Mouse (Mus musculus) hindbrain, embryonic 10.5 days (tissue): ENCODE measurements at regions not wholly inside any gene's neighbourhood (a gene's known extent, or its start where the extent isn't known, plus 50 kb on each side); places are given as distances from the start of the nearest gene placed in this dataset.
"Not testable (repeated sequence)": the region's sequence is repeated elsewhere in the genome, so short reads cannot be mapped to it uniquely, and the experiment has no call there.

ENCODE experiments used
- DNase-seq: peaks from one replicate; pipeline ENCODE4 v3.0.0-alpha.2; 2017; ENCODE audit warnings: low spot score
- H3K27ac ChIP-seq: fragments of 300-500 bp; sonication (generic); 2 replicates; pipeline ENCODE4 v1.5.1; 2016; ENCODE audit warnings: mild to moderate bottlenecking, moderate library complexity
- H3K27me3 ChIP-seq: fragments of 300-500 bp; sonication (generic); 2 replicates; pipeline ENCODE4 v1.6.1; 2016; ENCODE audit warnings: mild to moderate bottlenecking; ENCODE audit not compliant: poor library complexity, insufficient read depth, severe bottlenecking
- H3K36me3 ChIP-seq: fragments of 300-500 bp; sonication (generic); 2 replicates; pipeline ENCODE4 v1.6.1; 2016; ENCODE audit warnings: mild to moderate bottlenecking, moderate library complexity
- H3K4me1 ChIP-seq: fragments of 300-500 bp; sonication (generic); replicated peaks from 2 replicates; pipeline ENCODE4 v1.6.1; 2016; ENCODE audit warnings: mild to moderate bottlenecking
- H3K4me3 ChIP-seq: fragments of 300-500 bp; sonication (generic); 2 replicates; pipeline ENCODE4 v1.5.1; 2016; ENCODE audit warnings: mild to moderate bottlenecking, moderate library complexity
- H3K9me3 ChIP-seq: fragments of 300-500 bp; sonication (generic); 2 replicates; pipeline ENCODE4 v1.6.1; 2016; ENCODE audit warnings: mild to moderate bottlenecking, moderate library complexity
- WGBS: fragments of 180-500 bp; shearing (Covaris S2); methylation state at CpG from one replicate; pipeline ENCODE4 v1.1.7; 2016; 5-methylcytosine and 5-hydroxymethylcytosine counted together

DNA sequence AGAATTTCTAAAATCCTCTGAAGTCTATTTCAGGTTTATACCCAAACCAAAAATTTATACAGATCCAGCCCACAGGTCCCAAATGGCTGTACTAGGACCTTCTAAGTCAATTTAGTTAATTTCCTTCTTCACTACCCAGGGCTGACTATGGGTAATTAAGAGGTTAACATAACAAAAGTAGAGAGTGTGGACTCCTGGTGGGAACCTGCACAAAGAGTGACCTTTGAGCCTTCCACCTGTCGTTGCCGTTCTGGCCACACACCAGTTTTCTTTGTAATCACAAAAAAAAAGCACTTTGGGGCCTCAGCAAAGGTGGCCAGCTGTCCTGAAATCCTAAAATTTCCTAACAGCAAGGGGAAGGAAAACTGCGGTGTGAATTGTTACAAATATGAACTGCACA lies 197.3 kb upstream of the Arx start:
- no peak for DNase-seq
- Histone ChIP-seq H3K4me3 (no peak overlapping the region), H3K36me3 (no peaks in the 10 kb centered on the region), H3K4me1 (no peaks in the 10 kb centered on the region), H3K9me3 (no peaks in the 10 kb centered on the region), H3K27ac (no peak overlapping the region), H3K27me3 (no peaks in the 10 kb centered on the region)
- WGBS = 34% methylated on average over 3 of the region's 3 CpGs

- Histone ChIP-seq H3K36me3 (no peaks in the 10 kb centered on the region), H3K27ac (no peak overlapping the region), H3K27me3 (no peaks in the 10 kb centered on the region), H3K4me3 (no peak overlapping the region), H3K9me3 (no peaks in the 10 kb centered on the region), H3K4me1 (no peaks in the 10 kb centered on the region)
- no peak for DNase-seq
- 43% methylated on average over 2 of the region's 2 CpGs for WGBS
Observed at GRCm38 (mm10) chrX:93097551-93097950, 188.7 kb upstream of the Arx start.

- WGBS = 73% methylated on average over 4 of the region's 4 CpGs
- DNase-seq = no peak
- Histone ChIP-seq H3K4me1 (no peaks in the 10 kb centered on the region), H3K4me3 (no peak overlapping the region), H3K9me3 (no peaks in the 10 kb centered on the region), H3K27ac (no peak overlapping the region), H3K27me3 (no peaks in the 10 kb centered on the region), H3K36me3 (no peaks in the 10 kb centered on the region)
Observed at GRCm38 (mm10) chrX:93107930-93108567, 178.2 kb upstream of the Arx start.

DNA sequence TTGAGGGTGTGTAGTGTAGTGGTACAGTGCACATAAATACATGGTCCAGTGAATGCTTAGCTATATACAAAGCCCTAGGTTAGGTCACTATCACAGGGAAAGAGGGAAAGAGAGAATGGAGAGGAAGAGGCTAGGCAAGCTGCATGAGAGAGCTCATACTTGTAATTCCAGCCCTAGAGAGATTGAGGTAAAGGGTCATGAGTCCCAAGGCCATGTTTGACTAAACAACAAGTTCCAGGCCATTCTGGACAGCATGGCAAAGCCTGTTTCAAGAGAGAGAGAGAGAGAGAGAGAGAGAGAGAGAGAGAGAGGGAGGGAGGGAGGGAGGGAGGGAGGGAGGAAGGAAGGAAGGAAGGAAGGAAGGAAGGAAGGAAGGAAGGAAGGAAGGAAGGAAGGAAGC lies 131.9 kb upstream of the Arx start:
- H3K27ac ChIP-seq, H3K36me3 ChIP-seq, H3K4me1 ChIP-seq, H3K4me3 ChIP-seq, H3K9me3 ChIP-seq, DNase-seq, H3K27me3 ChIP-seq: not testable (repeated sequence)

DNA sequence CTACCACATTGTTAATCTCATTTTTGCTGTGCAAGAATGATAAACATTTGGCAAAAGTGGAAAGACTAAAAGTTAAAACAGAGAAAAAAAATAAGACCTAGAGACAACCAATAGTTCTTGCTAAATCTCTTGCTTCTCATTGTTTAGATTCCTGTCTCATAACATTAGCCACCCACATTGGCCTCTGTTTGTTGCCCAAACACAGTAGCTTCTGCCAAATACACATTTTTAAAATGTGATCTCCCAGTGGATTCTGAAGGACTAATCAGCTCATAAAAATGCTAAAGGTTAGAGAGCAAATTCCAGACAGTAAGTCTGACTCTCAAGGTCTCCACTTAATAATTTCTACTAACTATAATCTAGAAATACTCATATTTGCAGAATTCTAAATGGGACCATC lies 127.1 kb upstream of the Arx start:
- Histone ChIP-seq H3K27ac (no peak overlapping the region), H3K9me3 (no peaks in the 10 kb centered on the region), H3K36me3 (no peaks in the 10 kb centered on the region), H3K4me1 (no peaks in the 10 kb centered on the region), H3K4me3 (no peak overlapping the region), H3K27me3 (no peaks in the 10 kb centered on the region)
- DNase-seq = no peak

DNA sequence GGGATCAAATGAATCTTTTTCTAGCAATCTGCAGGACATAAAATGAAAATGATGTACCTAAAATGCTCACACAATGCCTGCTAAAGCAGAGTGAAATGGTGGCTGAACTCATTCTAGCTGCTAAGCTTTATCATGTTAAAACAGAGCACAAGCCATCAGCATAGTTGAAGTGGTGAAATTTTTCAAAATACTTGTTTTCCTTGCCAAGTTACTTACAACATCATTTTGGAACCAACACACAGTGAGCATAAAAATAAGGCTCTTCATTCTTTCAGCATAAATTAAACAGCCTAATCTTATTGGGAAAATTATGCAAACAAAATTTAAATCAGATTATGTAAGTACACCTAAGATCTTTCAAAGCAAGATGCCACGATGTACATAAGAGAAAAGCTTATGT lies 125.3 kb upstream of the Arx start:
- no peak for DNase-seq
- Histone ChIP-seq H3K4me3 (no peak overlapping the region), H3K36me3 (no peaks in the 10 kb centered on the region), H3K4me1 (no peaks in the 10 kb centered on the region), H3K27me3 (no peaks in the 10 kb centered on the region), H3K9me3 (no peaks in the 10 kb centered on the region), H3K27ac (no peak overlapping the region)
- 57% methylated on average over 1 of the region's 1 CpGs for WGBS
